Mouse (Mus musculus): ENCODE results near the gene Olfr963.
A peak's percentile ranks its signal among the peaks of the same experiment; 100 is the strongest.
"Not testable (repeated sequence)": the region's sequence is repeated elsewhere in the genome, so short reads cannot be mapped to it uniquely, and the experiment has no call there.

The Olfr963 gene

DNA sequence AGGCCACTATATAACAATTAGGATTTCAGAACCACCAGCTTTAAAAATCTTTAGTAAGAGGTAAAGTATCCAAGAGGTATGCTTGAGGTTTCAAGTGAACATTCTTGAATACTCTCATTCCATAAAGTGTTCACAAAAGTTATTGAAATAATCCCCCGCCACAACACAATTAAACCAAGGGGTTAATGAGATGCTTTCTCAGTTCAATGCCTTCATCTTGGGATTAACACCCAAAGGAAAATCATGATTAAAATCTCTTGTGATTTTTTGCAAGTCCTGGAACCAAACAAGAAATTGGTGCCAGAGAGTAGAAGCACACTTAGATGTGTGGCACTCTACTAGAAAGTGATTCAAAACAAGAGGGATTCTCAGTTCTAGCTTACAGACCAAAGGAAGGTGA is at the start of gene Olfr963:
Gene Olfr963 (plus strand): TSS at position 301 of the 400 bp plus-strand sequence.
- no peak for DNase-seq

DNA sequence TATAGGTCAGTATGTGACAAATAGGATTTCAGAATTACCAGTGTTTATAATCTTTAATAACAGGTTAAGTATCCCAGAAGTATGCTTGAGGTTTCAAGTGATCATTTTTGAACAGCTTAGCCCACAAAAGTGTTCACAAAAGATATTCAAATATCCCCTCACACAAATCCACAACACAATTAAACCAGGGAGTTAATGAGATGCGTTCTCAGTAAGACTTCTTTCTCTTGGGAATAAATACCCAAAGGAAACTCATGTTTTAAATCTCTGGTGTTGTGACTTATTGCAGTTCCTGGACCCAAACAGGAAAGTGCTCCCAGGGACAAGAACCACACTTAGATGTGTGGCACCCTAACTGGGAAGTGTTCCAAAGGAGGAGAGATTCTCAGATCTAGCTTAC is 45.9 kb upstream of the Olfr963 start, which contains the start of gene Olfr960:
Gene Olfr960 (plus strand): TSS at position 301 of the 400 bp plus-strand sequence.
- no peak for DNase-seq

GRCm38 (mm10) chr9:39623783-39624182 is 43.2 kb upstream of the Olfr963 start:
- no peak for DNase-seq

DNA sequence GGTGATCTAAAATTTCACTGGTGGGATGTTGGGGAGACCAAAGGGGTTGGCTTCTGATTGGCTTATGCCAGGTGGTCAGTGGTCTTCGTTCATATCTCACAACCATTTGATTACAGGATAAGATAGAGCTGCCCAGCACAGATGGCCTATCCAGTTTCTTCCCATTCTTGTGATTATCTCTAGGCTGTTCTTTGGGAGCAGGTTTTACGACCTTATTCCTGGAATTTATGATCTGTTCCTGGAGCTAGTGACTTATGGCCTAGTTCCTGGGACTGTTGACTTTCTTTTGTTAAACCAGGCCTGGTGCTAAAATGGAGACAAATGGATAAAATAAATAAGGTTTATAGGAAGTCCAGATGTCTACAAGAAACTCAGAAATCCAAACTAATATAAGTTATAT is 42.3 kb upstream of the Olfr963 start:
- DNase-seq, result no peak

- no peak for DNase-seq
Measured at GRCm38 (mm10) chr9:39629069-39629468, 37.9 kb upstream of the Olfr963 start.

DNA sequence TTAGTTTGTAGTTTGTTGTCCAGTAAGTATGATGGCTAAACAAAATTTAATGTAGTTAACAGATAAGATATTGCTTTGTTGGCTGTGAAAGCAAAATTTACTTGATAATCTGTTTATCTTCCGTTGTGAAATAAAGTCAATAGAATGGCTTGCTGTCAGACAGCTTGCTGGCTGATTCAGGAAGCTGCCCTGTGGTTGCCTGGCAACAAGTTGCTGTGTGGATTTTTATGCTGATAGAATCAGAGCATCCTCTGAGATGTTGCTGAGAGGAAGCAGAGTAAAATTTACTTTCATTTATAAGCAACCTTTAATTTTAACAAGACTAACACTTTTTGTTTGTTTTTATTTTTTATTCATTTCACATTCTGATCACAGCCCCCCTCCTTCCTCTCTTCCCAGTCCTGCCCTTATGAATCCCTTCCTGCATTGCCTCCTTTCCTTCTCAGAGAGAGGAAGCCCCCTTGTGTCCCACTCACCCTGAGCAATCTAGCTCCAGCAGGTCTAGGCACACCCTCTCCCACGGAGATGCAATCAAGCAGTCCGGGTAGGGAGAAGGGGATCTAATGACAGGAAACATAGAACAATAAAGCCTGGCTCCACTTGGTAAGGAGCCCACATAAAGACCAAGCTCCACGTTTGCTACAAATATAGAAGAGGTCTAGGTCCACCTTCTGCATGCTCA is 33.0 kb upstream of the Olfr963 start:
- no peak for DNase-seq

DNA sequence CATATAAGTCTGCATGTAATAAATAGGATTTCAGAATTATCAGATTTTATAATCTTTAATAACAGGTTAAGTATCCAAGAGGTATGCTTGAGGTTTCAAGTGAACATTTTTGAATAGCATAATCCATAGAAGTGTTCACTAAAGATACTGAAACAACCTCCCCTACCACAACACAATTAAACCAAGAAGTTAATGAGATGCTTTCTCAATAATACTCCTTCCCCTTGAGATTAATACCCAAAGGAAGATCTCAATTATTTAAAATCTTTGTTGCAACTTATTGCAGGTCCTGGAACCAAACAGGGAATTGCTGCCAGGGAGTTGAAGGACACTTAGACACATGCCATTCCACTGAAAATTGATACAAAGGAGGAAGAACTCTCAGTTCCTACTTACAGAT is 22.2 kb upstream of the Olfr963 start, which contains the start of gene Olfr961:
Gene Olfr961 (plus strand): TSS at position 301 of the 400 bp plus-strand sequence.
- DNase-seq, result no peak

GRCm38 (mm10) chr9:39647382-39647781 is 19.6 kb upstream of the Olfr963 start:
- no peak for DNase-seq

DNA sequence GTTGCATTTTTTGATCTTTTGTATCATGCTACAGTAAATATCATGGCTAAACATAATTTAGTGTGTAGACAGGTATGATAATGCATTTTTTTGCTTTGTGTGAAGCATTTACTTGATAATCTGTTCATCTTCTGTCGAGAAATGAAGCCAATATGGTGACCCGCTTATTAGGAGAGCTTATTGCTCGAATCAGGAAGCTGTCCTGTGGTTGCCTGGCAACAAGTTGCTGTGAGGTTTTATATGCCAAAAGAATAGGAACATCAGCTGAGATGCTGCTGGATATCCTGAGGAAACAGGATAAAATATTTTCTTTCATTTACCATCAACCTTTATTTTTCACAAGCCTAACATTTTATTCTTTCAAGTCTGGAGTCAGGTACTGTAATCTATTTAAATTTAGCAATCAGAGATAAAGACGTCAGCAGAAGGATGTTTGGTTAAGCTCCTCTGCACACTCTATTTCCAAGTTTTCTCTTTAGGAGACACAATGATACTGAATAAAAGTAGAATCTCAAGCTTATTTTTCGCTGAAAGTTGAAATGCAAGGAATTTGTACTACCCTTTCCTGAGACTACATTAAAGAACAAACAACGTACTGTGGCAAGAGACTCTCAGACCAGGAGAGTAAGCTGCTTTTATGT is 12.1 kb upstream of the Olfr963 start:
- DNase-seq, result no peak

DNA sequence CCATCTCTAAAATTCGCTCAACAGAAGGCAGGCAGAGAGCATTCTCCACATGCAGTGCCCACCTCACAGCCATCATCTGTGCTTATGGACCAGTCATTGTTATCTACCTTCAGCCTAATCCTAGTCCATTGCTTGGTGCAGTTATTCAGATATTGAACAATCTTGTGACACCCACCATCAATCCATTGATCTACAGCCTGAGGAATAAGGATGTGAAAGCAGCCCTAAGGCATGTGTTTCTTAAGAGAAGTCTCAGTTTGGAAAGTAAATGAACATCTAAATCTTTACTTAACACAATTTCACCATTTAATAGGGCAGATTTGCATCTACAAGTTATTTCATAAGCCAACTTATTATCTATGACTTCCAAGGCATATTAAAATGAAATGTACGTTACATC is 2.7 kb downstream of the Olfr963 start:
- DNase-seq, result no peak

DNA sequence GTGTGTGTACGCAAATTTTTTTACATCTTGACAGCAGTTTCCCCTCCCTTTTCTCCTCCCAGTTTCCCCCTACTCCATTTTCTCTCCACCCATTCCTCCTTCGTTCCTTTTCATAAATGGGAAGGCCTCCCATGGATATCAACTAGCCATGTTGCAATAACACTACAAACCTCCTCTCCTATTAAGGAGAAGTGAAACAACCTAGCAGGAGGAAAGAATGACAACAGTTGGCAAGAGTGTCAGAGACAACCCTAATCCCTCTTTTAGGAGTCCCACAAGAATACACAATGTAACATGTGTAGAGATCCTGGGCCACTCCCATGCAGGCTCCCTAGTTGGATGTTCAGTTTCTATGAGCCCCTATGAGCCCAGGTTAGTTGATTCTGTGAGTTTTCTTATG is 7.8 kb downstream of the Olfr963 start:
- DNase-seq, result no peak

DNA sequence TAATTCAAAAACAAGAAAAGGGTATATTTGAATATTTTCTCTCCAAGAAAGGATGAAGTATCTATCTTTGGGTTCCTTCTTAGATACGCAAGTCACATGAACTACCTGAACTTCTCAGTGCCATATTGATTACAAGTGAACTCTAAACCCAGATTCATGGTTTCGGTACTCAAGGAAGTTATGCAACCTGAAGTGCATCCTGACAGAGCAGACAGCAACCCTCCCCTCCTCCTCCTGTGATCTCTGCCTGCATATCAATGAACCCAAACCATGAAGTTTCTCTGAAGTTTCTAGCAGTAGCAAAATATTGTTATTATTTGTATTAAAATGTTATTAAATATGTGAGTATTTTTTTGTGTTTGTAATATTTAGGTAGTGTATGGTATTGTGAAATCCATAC is 11.6 kb downstream of the Olfr963 start:
- no peak for DNase-seq

DNA sequence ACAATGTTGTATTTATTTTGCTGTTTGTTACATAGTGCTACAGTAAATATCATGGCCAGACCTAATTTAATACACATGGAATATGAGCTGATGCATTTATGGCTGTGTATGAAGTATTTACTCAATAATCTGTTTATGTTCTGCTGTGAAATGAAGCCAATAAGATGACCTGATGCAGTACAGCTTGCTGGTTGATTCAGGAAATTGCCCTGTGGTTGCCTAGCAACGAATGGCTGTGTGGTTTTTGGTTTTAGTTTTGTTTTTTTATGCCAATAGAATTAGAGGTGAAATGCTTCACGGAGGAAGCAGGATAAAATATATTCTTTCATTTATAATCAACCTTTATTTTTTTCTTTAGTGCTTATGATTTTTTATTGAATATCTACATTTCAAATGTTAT is 12.3 kb downstream of the Olfr963 start:
- DNase-seq, result no peak

- DNase-seq, result not testable (repeated sequence)
Measured at GRCm38 (mm10) chr9:39701123-39701522, 34.1 kb downstream of the Olfr963 start.

DNA sequence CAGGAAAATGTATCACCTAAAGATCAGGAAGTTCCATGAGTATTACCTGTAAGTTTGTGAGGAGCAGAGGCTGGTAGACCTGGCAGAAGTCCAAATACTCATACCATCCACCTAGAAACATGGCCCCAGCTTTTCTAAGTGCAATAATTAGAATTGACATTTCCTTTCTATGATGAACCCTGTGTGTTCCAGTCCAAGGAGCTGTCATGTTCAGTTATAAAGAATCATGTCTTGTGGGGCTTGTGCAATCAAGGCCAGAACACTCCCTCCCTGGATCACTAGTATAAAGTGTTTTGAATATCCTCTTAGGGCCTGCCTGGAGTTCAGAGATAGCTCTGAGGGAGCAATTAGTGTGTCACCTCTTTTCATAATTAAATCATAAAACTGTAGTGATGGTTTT is 40.0 kb downstream of the Olfr963 start, which contains the start of gene Olfr149:
Gene Olfr149 (minus strand): TSS at position 101 of the 400 bp plus-strand sequence.
- no peak for DNase-seq

GRCm38 (mm10) chr9:39708958-39709357 is 42.0 kb downstream of the Olfr963 start:
- peak in 1 of 2 experiments; percentile 34 for DNase-seq

DNA sequence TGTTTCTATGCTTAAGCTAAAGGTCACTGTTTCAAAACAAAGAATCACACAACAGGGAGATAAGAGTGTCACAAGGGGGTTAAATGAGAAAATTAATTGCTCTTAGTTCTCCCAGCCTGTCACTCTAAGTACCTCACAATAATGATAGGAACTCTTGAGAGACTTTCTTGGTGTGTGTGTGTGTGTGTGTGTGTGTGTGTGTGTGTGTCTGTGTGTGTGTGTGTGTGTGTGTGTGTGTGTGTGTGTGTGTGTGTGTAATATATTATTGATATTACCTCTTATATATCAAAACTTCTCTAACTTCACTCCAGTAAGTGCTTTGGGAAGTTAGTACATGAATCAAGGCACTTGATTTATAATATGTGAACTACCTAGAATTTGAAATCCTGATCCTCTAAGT is 44.0 kb downstream of the Olfr963 start, which contains the start of gene Olfr965:
Gene Olfr965 (plus strand): TSS at position 301 of the 400 bp plus-strand sequence.
- no peak for DNase-seq
